16 mouse cellular contexts compared by ENCODE assay signal in genomic region chr19:41796789-41797327, GRCm38 (mm10). TPM values are rescaled to one million over a fixed set of nuclear protein-coding genes. Genes with fewer than 3 reads are reported as not detected.
DNase-seq lines count a peak whose midpoint lies in the region; ATAC-seq and TF ChIP-seq lines count a peak whose summit lies in the region.
"Had no signal": no experiment of that assay in that cellular context is flagged by ENCODE, and none has a peak within 500 bp of the region (broad histone marks: within the 10 kb centered on the region; RNA-seq: fewer than 3 reads in every experiment).

No protein-coding gene starts in this region.

- H3K4me2 ChIP-seq in forebrain, postnatal 0 days (ENCODE audit: low read depth), result no peak overlapping the region
- H3K4me2 ChIP-seq in liver, embryonic 13.5 days, result no peak overlapping the region
- H3K4me2 ChIP-seq: hindbrain, embryonic 12.5 days; lung, embryonic 15.5 days had no signal

- ATAC-seq in forebrain, postnatal 0 days, result no peak
- no peak for ATAC-seq in liver, embryonic 13.5 days (ENCODE audit: low read depth)

- H3K4me1 ChIP-seq in forebrain, embryonic 10.5 days, result peaks cover 62% of the 10 kb centered on the region
- no peaks in the 10 kb centered on the region for H3K4me1 ChIP-seq in forebrain, postnatal 0 days (ENCODE audit: insufficient read depth)
- H3K4me1 ChIP-seq in liver, embryonic 13.5 days (replicated peaks), result peaks cover 75% of the 10 kb centered on the region
- H3K4me1 ChIP-seq in bone marrow macrophage, adult 2 months (ENCODE audit: control insufficient read depth, insufficient read depth, low read length), result peaks cover 58% of the 10 kb centered on the region
- H3K4me1 ChIP-seq in megakaryocyte, embryonic 14.5 days, result peaks cover 86% of the 10 kb centered on the region

- no peak overlapping the region for H3K4me3 ChIP-seq in forebrain, embryonic 10.5 days
- no peak overlapping the region for H3K4me3 ChIP-seq in forebrain, postnatal 0 days (ENCODE audit: low read depth, low read length)
- no peak overlapping the region for H3K4me3 ChIP-seq in liver, embryonic 13.5 days (replicated peaks)
- H3K4me3 ChIP-seq in bone marrow macrophage, adult 2 months (ENCODE audit: insufficient read depth, low read length), result peak overlapping the region; percentile 10; the same call in 1 of the 2 replicates
- H3K4me3 ChIP-seq in megakaryocyte, embryonic 14.5 days (replicated peaks), result peak overlapping the region; percentile 82
- H3K4me3 ChIP-seq: hindbrain, embryonic 12.5 days; layer of hippocampus, adult 2 months; lung, embryonic 15.5 days had no signal

- no peaks in the 10 kb centered on the region for H3K27me3 ChIP-seq in forebrain, embryonic 10.5 days (ENCODE audit: poor library complexity, severe bottlenecking)
- H3K27me3 ChIP-seq in forebrain, postnatal 0 days (ENCODE audit: insufficient read depth, low read length), result no peaks in the 10 kb centered on the region
- H3K27me3 ChIP-seq in liver, embryonic 13.5 days, result no peaks in the 10 kb centered on the region
- H3K27me3 ChIP-seq in megakaryocyte, embryonic 14.5 days (replicated peaks), result no peaks in the 10 kb centered on the region
- H3K27me3 ChIP-seq: hindbrain, embryonic 12.5 days; lung, embryonic 15.5 days had no signal

- TF ChIP-seq POLR2A in bone marrow macrophage, adult 2 months (IDR thresholded peaks at IDR 0.05; ENCODE audit: borderline replicate concordance, low read depth, low read length), result no peak

- peaks cover 12% of the 10 kb centered on the region for H3K36me3 ChIP-seq in forebrain, embryonic 10.5 days (replicated peaks)
- no peaks in the 10 kb centered on the region for H3K36me3 ChIP-seq in forebrain, postnatal 0 days (ENCODE audit: insufficient read depth)
- H3K36me3 ChIP-seq in liver, embryonic 13.5 days, result peaks cover 16% of the 10 kb centered on the region
- peaks cover 5% of the 10 kb centered on the region for H3K36me3 ChIP-seq in megakaryocyte, embryonic 14.5 days (replicated peaks; ENCODE audit: low read length)
- H3K36me3 ChIP-seq: hindbrain, embryonic 12.5 days; lung, embryonic 15.5 days had no signal

- 0 out of 2 replicates have a peak overlapping the region, but pooled peaks have one; percentile 5 for H3K27ac ChIP-seq in forebrain, embryonic 10.5 days
- H3K27ac ChIP-seq in forebrain, postnatal 0 days (ENCODE audit: low read depth, low read length), result no peak overlapping the region
- H3K27ac ChIP-seq in liver, embryonic 13.5 days, result peak overlapping the region; percentile 49
- H3K27ac ChIP-seq in bone marrow macrophage, adult 2 months (ENCODE audit: insufficient read depth, low read depth, low read length), result peak overlapping the region; percentile 84
- H3K27ac ChIP-seq: hindbrain, embryonic 12.5 days; layer of hippocampus, adult 2 months; lung, embryonic 15.5 days had no signal

- H3K9me3 ChIP-seq in forebrain, embryonic 10.5 days, result no peaks in the 10 kb centered on the region
- no peaks in the 10 kb centered on the region for H3K9me3 ChIP-seq in forebrain, postnatal 0 days (ENCODE audit: low read length)
- H3K9me3 ChIP-seq in liver, embryonic 13.5 days (replicated peaks), result no peaks in the 10 kb centered on the region
- H3K9me3 ChIP-seq in megakaryocyte, embryonic 14.5 days, result no peaks in the 10 kb centered on the region
- H3K9me3 ChIP-seq: G1E; hindbrain, embryonic 12.5 days; lung, embryonic 15.5 days had no signal

- no peak for TF ChIP-seq CTCF in forebrain, postnatal 0 days (IDR thresholded peaks at IDR 0.05; ENCODE audit: low read depth)
- no peak for TF ChIP-seq CTCF in bone marrow macrophage, adult 2 months (IDR thresholded peaks at IDR 0.05; ENCODE audit: low read depth, low read length)

- DNase-seq in forebrain, embryonic 10.5 days (ENCODE audit: extremely low spot score, low spot score), result no peak
- DNase-seq in forebrain, postnatal 0 days, result no peak
- DNase-seq in liver, embryonic 13.5 days, result no peak
- DNase-seq in liver, result no peak
- no peak for DNase-seq in spleen, postnatal 4 days (ENCODE audit: low spot score in 2 of 2)
- DNase-seq in testis, postnatal 14 days (ENCODE audit: low spot score), result no peak
- DNase-seq: B cell, adult 2 months; cerebellum, adult 9-11 months; kidney, adult 11 months; right cerebral cortex, postnatal 25 days had no signal

- H3K9ac ChIP-seq in forebrain, postnatal 0 days, result no peak overlapping the region
- no peak overlapping the region for H3K9ac ChIP-seq in liver, embryonic 13.5 days
- H3K9ac ChIP-seq: hindbrain, embryonic 12.5 days; lung, embryonic 15.5 days had no signal

- 89% methylated on average over 12 of the region's 12 CpGs for WGBS in forebrain, embryonic 10.5 days
- WGBS in forebrain, postnatal 0 days, result 75% methylated on average over 12 of the region's 12 CpGs
- WGBS in liver, embryonic 13.5 days (ENCODE audit: insufficient replicate concordance), result 59% methylated on average over 12 of the region's 12 CpGs

RNA-seq across cellular contexts. Expression of gene Arhgap19, which starts 5.0 kb away (rescaled TPM):
- 49.7 and 50.9 TPM in 2 replicates for polyA plus RNA-seq in forebrain, embryonic 10.5 days (2016; fragmentation: Nextera tagmentation; extraction: Ambion mirVana)
- total RNA-seq in forebrain, postnatal 0 days (2014; rRNA removed), result 3.9 and 6.0 TPM in 2 replicates
- 3.1 and 3.2 TPM in 2 replicates for polyA plus RNA-seq in forebrain, postnatal 0 days (2015; fragmentation: Nextera tagmentation; extraction: Ambion mirVana)
- polyA plus RNA-seq in liver, embryonic 13.5 days (2015; fragmentation: Nextera tagmentation; extraction: Ambion mirVana), result 25.0 and 33.6 TPM in 2 replicates
- 67.7 and 73.9 TPM in 2 replicates for polyA plus RNA-seq in bone marrow macrophage, adult 2 months (2012; ENCODE audit: insufficient read depth, insufficient read length, missing spikeins)
- polyA plus RNA-seq in megakaryocyte, embryonic 14.5 days (2012; ENCODE audit: insufficient read depth, low replicate concordance), result 1.8 TPM in 1 of 2 replicates, not detected in the other

RNA-seq across cellular contexts. Expression of gene Frat1, which starts 32.9 kb away (rescaled TPM):
- polyA plus RNA-seq in forebrain, embryonic 10.5 days (2016; fragmentation: Nextera tagmentation; extraction: Ambion mirVana), result 10.9 and 11.8 TPM in 2 replicates
- 40.2 and 43.4 TPM in 2 replicates for total RNA-seq in forebrain, postnatal 0 days (2014; rRNA removed)
- 48.2 and 52.3 TPM in 2 replicates for polyA plus RNA-seq in forebrain, postnatal 0 days (2015; fragmentation: Nextera tagmentation; extraction: Ambion mirVana)
- polyA plus RNA-seq in liver, embryonic 13.5 days (2015; fragmentation: Nextera tagmentation; extraction: Ambion mirVana), result 13.7 and 14.5 TPM in 2 replicates
- polyA plus RNA-seq in bone marrow macrophage, adult 2 months (2012; ENCODE audit: insufficient read depth, insufficient read length, missing spikeins), result 6.3 and 7.7 TPM in 2 replicates
- 25.1 and 50.6 TPM in 2 replicates for polyA plus RNA-seq in megakaryocyte, embryonic 14.5 days (2012; ENCODE audit: insufficient read depth, low replicate concordance)

RNA-seq across cellular contexts. Expression of gene Frat2, which starts 51.1 kb away (rescaled TPM):
- 5.4 and 5.5 TPM in 2 replicates for polyA plus RNA-seq in forebrain, embryonic 10.5 days (2016; fragmentation: Nextera tagmentation; extraction: Ambion mirVana)
- 14.4 and 22.4 TPM in 2 replicates for total RNA-seq in forebrain, postnatal 0 days (2014; rRNA removed)
- 14.8 and 15.5 TPM in 2 replicates for polyA plus RNA-seq in forebrain, postnatal 0 days (2015; fragmentation: Nextera tagmentation; extraction: Ambion mirVana)
- polyA plus RNA-seq in liver, embryonic 13.5 days (2015; fragmentation: Nextera tagmentation; extraction: Ambion mirVana), result 4.6 and 6.0 TPM in 2 replicates
- 4.4 and 4.5 TPM in 2 replicates for polyA plus RNA-seq in bone marrow macrophage, adult 2 months (2012; ENCODE audit: insufficient read depth, insufficient read length, missing spikeins)
- polyA plus RNA-seq in megakaryocyte, embryonic 14.5 days (2012; ENCODE audit: insufficient read depth, low replicate concordance), result 16.8 and 19.5 TPM in 2 replicates

RNA-seq across cellular contexts. Expression of gene Slit1, which starts 53.4 kb away (rescaled TPM):
- 0.73 and 1.4 TPM in 2 replicates for polyA plus RNA-seq in forebrain, embryonic 10.5 days (2016; fragmentation: Nextera tagmentation; extraction: Ambion mirVana)
- 37.2 and 61.8 TPM in 2 replicates for total RNA-seq in forebrain, postnatal 0 days (2014; rRNA removed)
- polyA plus RNA-seq in forebrain, postnatal 0 days (2015; fragmentation: Nextera tagmentation; extraction: Ambion mirVana), result 8.7 and 13.4 TPM in 2 replicates
- 0.05 and 0.12 TPM in 2 replicates for polyA plus RNA-seq in liver, embryonic 13.5 days (2015; fragmentation: Nextera tagmentation; extraction: Ambion mirVana)
- 4.6 and 6.8 TPM in 2 replicates for polyA plus RNA-seq in bone marrow macrophage, adult 2 months (2012; ENCODE audit: insufficient read depth, insufficient read length, missing spikeins)
- 0.34 TPM in 1 of 2 replicates, not detected in the other for polyA plus RNA-seq in megakaryocyte, embryonic 14.5 days (2012; ENCODE audit: insufficient read depth, low replicate concordance)

Comparison
In these comparisons a context has a peak if more than half of its experiments do, and no peak if none do; other contexts are left out.
1. H3K4me3 ChIP-seq: peak in bone marrow macrophage, adult 2 months (single experiment) and megakaryocyte, embryonic 14.5 days (single experiment); none in forebrain, embryonic 10.5 days (single experiment), forebrain, postnatal 0 days (single experiment) and liver, embryonic 13.5 days (single experiment).